Mouse (Mus musculus): ENCODE data around the gene Bcl10. TPM values are rescaled to one million over a fixed set of nuclear protein-coding genes. Genes with fewer than 3 reads are reported as not detected.

The Bcl10 gene
- total and polyA plus RNA-seq, 2 experiments from 2014 or later = 16.1 to 32.7 TPM

GRCm38 (mm10) chr3:145950815-145951130, 28.2 kb downstream of the Bcl10 start:
- WGBS = 36% methylated on average over 5 of the region's 5 CpGs
- H3K9ac ChIP-seq (replicated peaks; ENCODE audit: low read depth, low read length) = no peak overlapping the region
- no peak overlapping the region for H3K4me3 ChIP-seq (ENCODE audit: low read depth, low read length)
- H3K9me3 ChIP-seq (replicated peaks; ENCODE audit: control insufficient read depth, low read length) = no peaks in the 10 kb centered on the region
- no peak overlapping the region for H3K27ac ChIP-seq (ENCODE audit: low read depth)
- H3K4me2 ChIP-seq (ENCODE audit: low read depth, low read length) = peak overlapping the region; percentile 49
- no peaks in the 10 kb centered on the region for H3K36me3 ChIP-seq (replicated peaks; ENCODE audit: control insufficient read depth, insufficient read depth, low read length)
- ATAC-seq (ENCODE audit: insufficient read depth, low read depth) = no peak
- TF ChIP-seq CTCF (IDR thresholded peaks at IDR 0.05; ENCODE audit: low read depth) = no peak
- TF ChIP-seq EP300 (IDR thresholded peaks at IDR 0.05; ENCODE audit: low read depth) = no peak
- no peak for DNase-seq (ENCODE audit: low spot score)
- peaks cover 15% of the 10 kb centered on the region for H3K4me1 ChIP-seq (ENCODE audit: control insufficient read depth, insufficient read depth)
- H3K27me3 ChIP-seq (ENCODE audit: control insufficient read depth, insufficient read depth, low read length) = no peaks in the 10 kb centered on the region

GRCm38 (mm10) chr3:145951287-145952165, 28.9 kb downstream of the Bcl10 start:
- TF ChIP-seq EP300 (IDR thresholded peaks at IDR 0.05; ENCODE audit: low read depth) (no peak), CTCF (IDR thresholded peaks at IDR 0.05; ENCODE audit: low read depth) (no peak)
- 50% methylated on average over 17 of the region's 17 CpGs for WGBS

GRCm38 (mm10) chr3:145952945-145953344, 30.3 kb downstream of the Bcl10 start:
- Histone ChIP-seq H3K9ac (replicated peaks; ENCODE audit: low read depth, low read length) (no peak overlapping the region), H3K36me3 (replicated peaks; ENCODE audit: control insufficient read depth, insufficient read depth, low read length) (no peaks in the 10 kb centered on the region), H3K4me2 (ENCODE audit: low read depth, low read length) (no peak overlapping the region), H3K4me1 (ENCODE audit: control insufficient read depth, insufficient read depth) (peaks cover 7% of the 10 kb centered on the region), H3K27ac (ENCODE audit: low read depth) (peak overlapping the region; percentile 26; the same call in 1 of the 2 replicates), H3K27me3 (ENCODE audit: control insufficient read depth, insufficient read depth, low read length) (no peaks in the 10 kb centered on the region), H3K9me3 (replicated peaks; ENCODE audit: control insufficient read depth, low read length) (no peaks in the 10 kb centered on the region), H3K4me3 (ENCODE audit: low read depth, low read length) (no peak overlapping the region)
- 19% methylated on average over 7 of the region's 7 CpGs for WGBS
- TF ChIP-seq EP300 (IDR thresholded peaks at IDR 0.05; ENCODE audit: low read depth) = no peak
- TF ChIP-seq CTCF (IDR thresholded peaks at IDR 0.05; ENCODE audit: low read depth) = no peak
- DNase-seq (ENCODE audit: low spot score) (no peak), ATAC-seq (ENCODE audit: insufficient read depth, low read depth) (no peak)

More at GRCm38 (mm10) chr3:145951287-145952165, 28.9 kb downstream of the Bcl10 start:
- no peak overlapping the region for H3K4me3 ChIP-seq (ENCODE audit: low read depth, low read length)
- H3K36me3 ChIP-seq (replicated peaks; ENCODE audit: control insufficient read depth, insufficient read depth, low read length) = no peaks in the 10 kb centered on the region
- DNase-seq (ENCODE audit: low spot score) (no peak), ATAC-seq (ENCODE audit: insufficient read depth, low read depth) (peak; percentile 36)
- H3K4me2 ChIP-seq (ENCODE audit: low read depth, low read length) = 0 out of 2 replicates have a peak overlapping the region, but pooled peaks have one; percentile 6
- H3K9me3 ChIP-seq (replicated peaks; ENCODE audit: control insufficient read depth, low read length) = no peaks in the 10 kb centered on the region
- H3K9ac ChIP-seq (replicated peaks; ENCODE audit: low read depth, low read length) = no peak overlapping the region
- H3K4me1 ChIP-seq (ENCODE audit: control insufficient read depth, insufficient read depth) = peaks cover 8% of the 10 kb centered on the region
- H3K27ac ChIP-seq (ENCODE audit: low read depth) = peak overlapping the region; percentile 36; the same call in 1 of the 2 replicates
- H3K27me3 ChIP-seq (ENCODE audit: control insufficient read depth, insufficient read depth, low read length) = no peaks in the 10 kb centered on the region

GRCm38 (mm10) chr3:145953411-145953810, 30.8 kb downstream of the Bcl10 start:
- ATAC-seq (ENCODE audit: insufficient read depth, low read depth) = no peak
- no peaks in the 10 kb centered on the region for H3K9me3 ChIP-seq (replicated peaks; ENCODE audit: control insufficient read depth, low read length)
- no peak for DNase-seq (ENCODE audit: low spot score)
- no peak overlapping the region for H3K4me2 ChIP-seq (ENCODE audit: low read depth, low read length)
- peaks cover 7% of the 10 kb centered on the region for H3K4me1 ChIP-seq (ENCODE audit: control insufficient read depth, insufficient read depth)
- no peak overlapping the region for H3K9ac ChIP-seq (replicated peaks; ENCODE audit: low read depth, low read length)
- no peaks in the 10 kb centered on the region for H3K27me3 ChIP-seq (ENCODE audit: control insufficient read depth, insufficient read depth, low read length)
- H3K36me3 ChIP-seq (replicated peaks; ENCODE audit: control insufficient read depth, insufficient read depth, low read length) = no peaks in the 10 kb centered on the region
- 76% methylated on average over 2 of the region's 2 CpGs for WGBS
- TF ChIP-seq CTCF (IDR thresholded peaks at IDR 0.05; ENCODE audit: low read depth) = no peak
- TF ChIP-seq EP300 (IDR thresholded peaks at IDR 0.05; ENCODE audit: low read depth) = no peak
- H3K4me3 ChIP-seq (ENCODE audit: low read depth, low read length) = no peak overlapping the region
- no peak overlapping the region for H3K27ac ChIP-seq (ENCODE audit: low read depth)

GRCm38 (mm10) chr3:145959824-145960223, 37.2 kb downstream of the Bcl10 start:
- DNase-seq (ENCODE audit: low spot score) = no peak
- H3K36me3 ChIP-seq (replicated peaks; ENCODE audit: control insufficient read depth, insufficient read depth, low read length) = no peaks in the 10 kb centered on the region
- no peak overlapping the region for H3K4me2 ChIP-seq (ENCODE audit: low read depth, low read length)
- peak overlapping the region; percentile 73 for H3K27ac ChIP-seq (ENCODE audit: low read depth)
- no peaks in the 10 kb centered on the region for H3K9me3 ChIP-seq (replicated peaks; ENCODE audit: control insufficient read depth, low read length)
- no peak for ATAC-seq (ENCODE audit: insufficient read depth, low read depth)
- no peak overlapping the region for H3K4me3 ChIP-seq (ENCODE audit: low read depth, low read length)
- TF ChIP-seq EP300 (IDR thresholded peaks at IDR 0.05; ENCODE audit: low read depth) = no peak
- no peak for TF ChIP-seq CTCF (IDR thresholded peaks at IDR 0.05; ENCODE audit: low read depth)
- H3K4me1 ChIP-seq (ENCODE audit: control insufficient read depth, insufficient read depth) = peaks cover 22% of the 10 kb centered on the region
- no peaks in the 10 kb centered on the region for H3K27me3 ChIP-seq (ENCODE audit: control insufficient read depth, insufficient read depth, low read length)
- H3K9ac ChIP-seq (replicated peaks; ENCODE audit: low read depth, low read length) = no peak overlapping the region
- WGBS = 18% methylated on average over 1 of the region's 1 CpGs

Measured in heart, postnatal 0 days (tissue).